Mouse (Mus musculus): ENCODE data around the gene Jmjd6. TPM values are rescaled to one million over a fixed set of nuclear protein-coding genes. Genes with fewer than 3 reads are reported as not detected.
A peak's percentile ranks its signal among the peaks of the same experiment; 100 is the strongest.
"Not testable (repeated sequence)": the region's sequence is repeated elsewhere in the genome, so short reads cannot be mapped to it uniquely, and the experiment has no call there.

The Jmjd6 gene
- total RNA-seq, 2 experiments from 2014 or later: 36.0 to 38.4 TPM

DNA sequence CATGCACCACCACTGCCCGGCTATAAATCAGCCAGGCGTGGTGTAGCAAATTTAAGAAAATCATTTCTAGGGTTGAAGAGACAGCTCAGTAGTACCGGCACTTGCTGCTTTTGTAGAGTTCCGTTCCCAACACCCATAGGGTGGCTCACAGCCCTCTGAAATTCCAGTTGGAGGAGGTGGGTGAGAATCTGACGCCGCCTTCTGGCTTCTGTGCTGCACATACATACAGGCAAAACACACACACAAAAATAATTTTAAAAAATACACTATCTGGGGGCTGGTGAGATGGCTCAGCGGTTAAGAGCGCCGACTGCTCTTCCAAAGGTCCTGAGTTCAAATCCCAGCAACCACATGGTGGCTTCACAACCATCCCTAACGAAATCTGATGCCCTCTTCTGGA is 19.4 kb downstream of the Jmjd6 start:
- not testable (repeated sequence) for DNase-seq

GRCm38 (mm10) chr11:116823255-116823654 is 20.0 kb downstream of the Jmjd6 start:
- no peak for DNase-seq

GRCm38 (mm10) chr11:116822626-116823025 is 20.6 kb downstream of the Jmjd6 start:
- DNase-seq: no peak

DNA sequence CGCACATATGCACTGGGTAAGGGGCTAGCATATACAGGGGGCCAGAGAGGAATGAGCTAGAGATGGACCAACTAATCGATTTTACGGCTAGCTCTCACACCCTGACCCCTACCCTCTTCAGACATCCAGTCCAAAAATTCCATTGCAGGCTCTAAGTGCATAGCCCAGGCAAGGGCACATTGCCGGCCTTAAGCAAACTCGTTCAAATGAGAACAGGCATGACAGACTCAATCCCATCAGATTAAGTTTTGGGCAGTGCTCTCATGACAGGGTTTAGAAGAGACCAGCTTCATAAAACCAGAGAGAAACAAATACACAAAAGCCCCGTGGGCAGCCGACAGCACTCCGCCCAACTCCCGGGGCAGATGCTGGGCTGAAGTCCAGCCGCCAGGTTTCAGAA is 21.0 kb downstream of the Jmjd6 start:
- no peak for DNase-seq

GRCm38 (mm10) chr11:116821057-116821940 is 21.9 kb downstream of the Jmjd6 start:
- DNase-seq: no peak

GRCm38 (mm10) chr11:116819932-116820593 is 23.2 kb downstream of the Jmjd6 start:
- DNase-seq: no peak

- no peak for DNase-seq
Measured at GRCm38 (mm10) chr11:116818722-116819121, 24.5 kb downstream of the Jmjd6 start.

DNA sequence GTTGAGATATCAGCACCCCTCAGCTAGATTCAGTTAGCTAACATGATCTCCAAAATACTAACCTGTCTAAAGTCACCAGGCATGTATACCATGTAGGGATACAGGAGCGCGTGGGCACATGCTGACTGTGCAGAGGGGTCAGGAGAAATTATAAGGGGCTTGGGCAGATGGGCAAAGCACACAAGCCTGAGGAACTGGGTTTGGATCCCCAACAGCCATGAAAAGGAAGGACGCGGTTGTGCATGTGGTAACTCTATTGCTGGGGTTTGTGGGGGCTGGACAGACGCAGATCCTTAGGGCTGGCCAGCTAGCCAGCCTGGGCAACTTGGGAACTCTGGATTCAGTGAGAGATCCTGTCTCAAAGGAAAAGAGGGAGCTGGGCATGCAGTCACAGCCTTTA is 25.7 kb downstream of the Jmjd6 start:
- no peak for DNase-seq

- DNase-seq: peak; percentile 38
Measured at GRCm38 (mm10) chr11:116816769-116817168, 26.5 kb downstream of the Jmjd6 start.

GRCm38 (mm10) chr11:116814884-116815415 is 28.3 kb downstream of the Jmjd6 start:
- no peak for DNase-seq

DNA sequence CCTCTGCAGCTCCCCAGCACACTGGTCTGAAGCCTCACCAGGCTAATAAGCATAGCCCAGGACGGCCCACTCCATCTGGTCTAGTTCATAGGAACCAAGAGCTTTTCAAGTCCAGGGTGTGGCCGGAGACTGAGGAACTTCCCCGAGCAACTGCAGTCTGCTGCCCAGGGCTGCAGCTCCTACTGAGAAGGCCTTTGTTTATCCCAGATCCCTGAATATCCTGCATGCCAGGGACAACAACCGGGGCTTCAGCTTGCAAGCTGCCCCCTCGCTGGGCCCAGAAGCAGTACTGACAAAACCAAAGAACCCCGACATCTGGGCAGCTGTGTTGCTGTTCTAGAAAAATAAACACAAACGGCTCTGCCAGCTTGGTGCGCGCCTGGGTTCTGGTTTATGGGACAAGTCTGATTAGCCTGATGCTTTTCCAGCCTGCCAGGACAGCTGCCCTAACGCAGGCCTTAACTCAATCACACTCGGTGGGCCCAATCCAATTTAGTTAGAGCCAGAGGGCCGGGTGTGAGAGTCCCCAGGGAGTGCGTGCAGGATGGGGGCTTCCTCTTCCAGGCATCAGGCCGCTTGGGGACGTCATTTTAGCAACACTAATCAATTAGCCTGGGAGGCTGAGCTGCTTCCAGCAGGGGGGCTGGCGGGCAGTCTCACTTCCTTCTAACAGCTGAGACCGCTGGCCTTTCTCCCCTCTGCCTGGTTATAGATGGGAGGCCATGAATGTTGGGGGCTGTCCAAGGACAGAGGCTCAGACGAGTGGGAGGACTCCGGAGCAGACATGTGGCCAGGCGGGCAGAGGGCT is 29.0 kb downstream of the Jmjd6 start:
- peak; percentile 58 for DNase-seq

- DNase-seq: no peak
Measured at GRCm38 (mm10) chr11:116813610-116814009, 29.6 kb downstream of the Jmjd6 start.

GRCm38 (mm10) chr11:116812793-116813529 is 30.3 kb downstream of the Jmjd6 start:
- DNase-seq: peak; percentile 33

GRCm38 (mm10) chr11:116810983-116811901 is 32.0 kb downstream of the Jmjd6 start:
- peak; percentile 80 for DNase-seq

GRCm38 (mm10) chr11:116810528-116810927 is 32.7 kb downstream of the Jmjd6 start:
- DNase-seq: no peak

DNA sequence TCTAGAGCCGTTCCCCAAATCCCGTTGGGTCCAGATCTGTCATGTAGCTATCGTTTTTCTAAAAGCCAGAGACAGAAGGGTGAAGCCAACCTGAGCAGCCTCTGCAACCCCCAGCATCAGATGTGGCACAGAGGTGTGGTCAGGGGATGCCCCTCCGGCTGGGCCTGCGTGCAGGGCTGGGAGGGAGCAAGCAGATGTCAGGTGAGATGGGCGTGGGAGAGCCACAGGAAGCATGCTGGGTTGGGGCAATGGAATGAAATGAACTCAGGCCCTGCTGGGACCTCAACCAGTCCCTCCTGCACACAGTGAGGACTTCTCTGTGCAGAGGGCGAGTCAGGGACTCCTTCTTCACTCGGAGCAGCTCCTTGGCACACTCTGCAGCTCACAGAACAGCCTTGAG is 33.7 kb downstream of the Jmjd6 start:
- DNase-seq: no peak

GRCm38 (mm10) chr11:116808811-116809395 is 34.3 kb downstream of the Jmjd6 start:
- no peak for DNase-seq

DNA sequence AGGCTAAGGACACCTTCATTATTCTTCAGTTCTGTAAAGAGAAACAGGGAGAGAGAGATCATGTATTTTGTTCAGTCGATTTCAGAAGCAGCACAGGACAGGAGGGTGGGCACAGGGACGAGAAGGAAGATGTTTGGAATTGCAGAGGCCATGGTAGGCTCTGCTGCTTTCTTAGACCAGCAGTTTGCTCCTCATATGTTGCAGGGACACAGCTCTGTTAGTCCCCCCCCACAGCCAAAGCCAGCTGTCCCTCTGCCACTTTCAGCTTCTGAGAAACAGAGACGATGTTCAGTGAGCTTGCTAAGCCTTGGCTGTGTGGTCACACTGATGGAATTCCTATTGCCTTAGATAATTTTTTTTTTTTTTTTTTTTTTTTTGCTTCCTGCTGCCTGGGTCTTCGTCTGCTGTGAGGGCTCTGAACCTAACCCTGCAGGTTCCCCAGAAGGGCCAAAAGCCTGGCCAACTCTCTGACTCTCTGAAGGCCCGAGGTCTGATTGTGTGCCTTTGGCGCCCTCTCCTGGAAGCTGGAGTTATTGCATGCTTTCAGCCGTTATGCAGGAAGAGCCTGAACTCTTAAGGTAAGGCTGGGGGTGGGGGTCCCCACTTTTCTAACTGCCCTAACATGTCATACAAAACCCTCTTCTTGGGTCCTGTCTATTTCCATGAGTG is 35.2 kb downstream of the Jmjd6 start:
- peak; percentile 92 for DNase-seq

DNA sequence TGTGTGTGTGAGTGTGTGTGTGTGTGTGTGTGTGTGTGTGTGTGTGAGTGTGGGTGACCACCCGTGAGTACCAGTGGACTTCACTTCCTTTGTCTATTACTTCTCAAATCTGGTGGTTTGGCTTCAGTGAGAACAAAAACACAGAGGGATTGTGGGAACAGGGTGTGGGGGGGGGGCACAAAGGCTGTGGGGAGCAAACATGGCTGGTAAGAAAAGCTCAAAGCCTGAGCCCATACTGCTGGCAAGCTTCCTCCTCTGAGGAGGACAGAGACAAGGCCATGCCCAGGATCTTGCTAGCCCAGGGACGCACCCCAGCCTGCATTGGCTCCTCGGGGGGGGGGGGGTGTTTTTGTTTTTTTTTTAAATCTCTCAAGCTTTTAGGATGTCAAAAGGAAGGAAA is 35.7 kb downstream of the Jmjd6 start:
- no peak for DNase-seq

- DNase-seq: no peak
Measured at GRCm38 (mm10) chr11:116807116-116807515, 36.1 kb downstream of the Jmjd6 start.

All from adrenal gland, postnatal 10 days (tissue).